Comparison of ENCODE assay signal across 8 mouse cellular contexts in the genomic region with DNA sequence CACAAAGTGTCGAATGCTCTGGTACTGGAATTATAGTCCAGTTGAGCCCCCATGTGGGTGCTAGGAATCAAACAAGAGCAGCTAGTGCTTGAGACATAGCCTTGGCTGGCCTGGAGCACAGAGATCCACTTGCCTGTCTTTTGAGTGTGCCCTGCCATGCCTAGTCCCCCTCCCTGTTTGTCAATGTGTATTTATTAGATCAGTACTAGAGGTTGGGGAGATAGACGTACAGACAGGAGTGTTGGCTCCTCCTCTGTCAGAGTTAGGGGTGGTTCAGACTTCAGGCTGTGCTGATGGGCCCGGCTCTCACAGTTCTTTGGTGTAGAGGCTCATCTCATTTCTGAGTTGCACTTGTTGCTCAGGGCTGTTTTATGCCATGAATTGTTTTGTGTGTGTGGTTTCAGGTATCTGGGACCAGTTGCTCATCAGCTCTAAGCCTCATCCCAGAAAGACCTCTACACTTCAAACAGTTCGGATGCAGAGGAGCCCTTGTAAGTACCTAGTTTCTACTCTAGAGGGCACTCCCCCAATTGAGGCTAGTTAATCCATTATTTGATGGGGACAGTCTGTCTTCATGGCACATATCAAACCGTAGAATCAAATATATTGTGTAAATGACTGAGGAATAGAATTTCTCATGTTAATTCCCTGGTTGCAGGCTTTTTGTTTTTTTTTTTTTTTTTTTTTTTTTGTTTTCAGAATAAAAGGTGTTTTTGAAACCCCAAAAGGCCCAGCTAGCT. TPM values are rescaled to one million over a fixed set of nuclear protein-coding genes. Genes with fewer than 3 reads are reported as not detected.
A peak's percentile ranks its signal among the peaks of the same experiment; 100 is the strongest.
DNase-seq lines count a peak whose midpoint lies in the region; ATAC-seq and TF ChIP-seq lines count a peak whose summit lies in the region.

No protein-coding gene starts in this region.

- H3K27me3 ChIP-seq in testis, adult 2 months (ENCODE audit: control insufficient read depth, insufficient read depth, low read length), result no peaks in the 10 kb centered on the region
- H3K27me3 ChIP-seq in forebrain, embryonic 12.5 days, result no peaks in the 10 kb centered on the region
- H3K27me3 ChIP-seq in kidney, embryonic 16.5 days (ENCODE audit: insufficient read depth, low read length), result no peaks in the 10 kb centered on the region
- H3K27me3 ChIP-seq in midbrain, embryonic 14.5 days (ENCODE audit: control insufficient read depth, insufficient read depth, low read length), result no peaks in the 10 kb centered on the region

- no peaks in the 10 kb centered on the region for H3K9me3 ChIP-seq in forebrain, embryonic 12.5 days
- H3K9me3 ChIP-seq in kidney, embryonic 16.5 days (ENCODE audit: low read length), result no peaks in the 10 kb centered on the region
- no peaks in the 10 kb centered on the region for H3K9me3 ChIP-seq in midbrain, embryonic 14.5 days (ENCODE audit: control insufficient read depth, low read length)

- WGBS in forebrain, embryonic 12.5 days, result 54% methylated on average over 5 of the region's 5 CpGs
- WGBS in kidney, embryonic 16.5 days, result 58% methylated on average over 5 of the region's 5 CpGs
- 45% methylated on average over 5 of the region's 5 CpGs for WGBS in midbrain, embryonic 14.5 days

- H3K9ac ChIP-seq in forebrain, embryonic 12.5 days, result no peak overlapping the region
- H3K9ac ChIP-seq in kidney, embryonic 16.5 days (replicated peaks; ENCODE audit: low read length), result 0 out of 2 replicates have a peak overlapping the region, but pooled peaks have one; percentile 88
- H3K9ac ChIP-seq in midbrain, embryonic 14.5 days (replicated peaks; ENCODE audit: low read length), result no peak overlapping the region

- no peak for TF ChIP-seq POLR2A in testis, adult 2 months (IDR thresholded peaks at IDR 0.05; ENCODE audit: control insufficient read depth, low read depth, low read length)

- H3K4me1 ChIP-seq in testis, adult 2 months (ENCODE audit: control insufficient read depth, insufficient read depth, low read length), result peaks cover 6% of the 10 kb centered on the region; the same call in 1 of the 2 replicates
- H3K4me1 ChIP-seq in forebrain, embryonic 12.5 days, result peaks cover 12% of the 10 kb centered on the region
- H3K4me1 ChIP-seq in kidney, embryonic 16.5 days (ENCODE audit: insufficient read depth, low read length), result peaks cover 12% of the 10 kb centered on the region
- H3K4me1 ChIP-seq in midbrain, embryonic 14.5 days (ENCODE audit: control insufficient read depth, insufficient read depth, low read length), result peaks cover 11% of the 10 kb centered on the region

- peak; percentile 26 for DNase-seq in adrenal gland, postnatal 10 days
- no peak for DNase-seq in adrenal gland, postnatal 14 days
- DNase-seq in testis, postnatal 10 days (ENCODE audit: low spot score), result no peak
- peak; percentile 75 for DNase-seq in midbrain, embryonic 14.5 days
- DNase-seq in frontal cortex, postnatal 14 days (ENCODE audit: low spot score in 2 of 2), result no peak

- no peak overlapping the region for H3K4me3 ChIP-seq in testis, adult 2 months (ENCODE audit: control insufficient read depth, low read depth, low read length)
- H3K4me3 ChIP-seq in forebrain, embryonic 12.5 days (replicated peaks), result peak overlapping the region; percentile 92; the same call in 1 of the 2 replicates
- peak overlapping the region; percentile 96 for H3K4me3 ChIP-seq in kidney, embryonic 16.5 days (ENCODE audit: low read length)
- no peak overlapping the region; the same call in 1 of the 2 replicates for H3K4me3 ChIP-seq in midbrain, embryonic 14.5 days (replicated peaks; ENCODE audit: low read depth, low read length)

- peak overlapping the region; percentile 6 for H3K27ac ChIP-seq in testis, adult 2 months (ENCODE audit: control insufficient read depth, insufficient read depth, low read depth, low read length)
- no peak overlapping the region for H3K27ac ChIP-seq in forebrain, embryonic 12.5 days
- no peak overlapping the region for H3K27ac ChIP-seq in kidney, embryonic 16.5 days (ENCODE audit: low read length)
- H3K27ac ChIP-seq in midbrain, embryonic 14.5 days (replicated peaks; ENCODE audit: low read depth, low read length), result no peak overlapping the region

- ATAC-seq in forebrain, embryonic 12.5 days (ENCODE audit: low FRiP score), result no peak
- ATAC-seq in kidney, embryonic 16.5 days (ENCODE audit: low FRiP score, low TSS enrichment), result no peak
- ATAC-seq in midbrain, embryonic 14.5 days (ENCODE audit: low FRiP score, low TSS enrichment), result no peak

- H3K4me2 ChIP-seq in forebrain, embryonic 12.5 days, result peak overlapping the region; percentile 74
- peak overlapping the region; percentile 72 for H3K4me2 ChIP-seq in kidney, embryonic 16.5 days (replicated peaks; ENCODE audit: low read depth, low read length)
- H3K4me2 ChIP-seq in midbrain, embryonic 14.5 days (ENCODE audit: low read length), result peak overlapping the region; percentile 86

- no peak for TF ChIP-seq CTCF in testis, adult 2 months (IDR thresholded peaks at IDR 0.05; ENCODE audit: control insufficient read depth, insufficient read depth, insufficient replicate concordance, low read depth, low read length)

- peaks cover 1% of the 10 kb centered on the region; the same call in 1 of the 2 replicates for H3K36me3 ChIP-seq in testis, adult 2 months (ENCODE audit: control insufficient read depth, insufficient read depth, low read length)
- peaks cover 44% of the 10 kb centered on the region for H3K36me3 ChIP-seq in forebrain, embryonic 12.5 days (replicated peaks)
- peaks cover 39% of the 10 kb centered on the region for H3K36me3 ChIP-seq in kidney, embryonic 16.5 days (ENCODE audit: insufficient read depth, low read length)
- peaks cover 43% of the 10 kb centered on the region for H3K36me3 ChIP-seq in midbrain, embryonic 14.5 days (ENCODE audit: control insufficient read depth, insufficient read depth, low read length)

RNA-seq across cellular contexts. Expression of gene D10Wsu102e, which starts 1.8 kb away (rescaled TPM):
- under 1 TPM; 0.63 to 1.00 TPM for total RNA-seq in adrenal gland, postnatal 10 days (2021)
- total RNA-seq in adrenal gland, postnatal 14 days (2021), result 0.63 and 0.94 TPM in 2 replicates
- 0.30 and 0.42 TPM in 2 replicates for polyA plus RNA-seq in testis, adult 2 months (2012; rRNA removed)
- 1.3 and 1.5 TPM in 2 replicates for polyA plus RNA-seq in forebrain, embryonic 12.5 days (2016; fragmentation: Nextera tagmentation; extraction: Ambion mirVana)
- polyA plus RNA-seq in kidney, embryonic 16.5 days (2015; fragmentation: Nextera tagmentation; extraction: Ambion mirVana), result 0.81 and 0.86 TPM in 2 replicates
- polyA plus RNA-seq in midbrain, embryonic 14.5 days (2014; fragmentation: Nextera tagmentation; extraction: Ambion mirVana), result 1.0 and 1.1 TPM in 2 replicates

RNA-seq across cellular contexts. Expression of gene Slc41a2, which starts 24.1 kb away (rescaled TPM):
- total RNA-seq in adrenal gland, postnatal 10 days (2021), result 1 to 10 TPM; 4.5 to 5.2 TPM
- total RNA-seq in adrenal gland, postnatal 14 days (2021), result 5.1 and 7.2 TPM in 2 replicates
- 6.6 and 8.5 TPM in 2 replicates for polyA plus RNA-seq in testis, adult 2 months (2012; rRNA removed)
- 1.2 and 1.3 TPM in 2 replicates for polyA plus RNA-seq in forebrain, embryonic 12.5 days (2016; fragmentation: Nextera tagmentation; extraction: Ambion mirVana)
- polyA plus RNA-seq in kidney, embryonic 16.5 days (2015; fragmentation: Nextera tagmentation; extraction: Ambion mirVana), result 0.52 and 0.63 TPM in 2 replicates
- 8.6 and 9.9 TPM in 2 replicates for polyA plus RNA-seq in midbrain, embryonic 14.5 days (2014; fragmentation: Nextera tagmentation; extraction: Ambion mirVana)

Comparison
In these comparisons a context has a peak if more than half of its experiments do, and no peak if none do; other contexts are left out.
1. DNase-seq: peak in adrenal gland, postnatal 10 days (single experiment) and midbrain, embryonic 14.5 days (single experiment); none in adrenal gland, postnatal 14 days (single experiment), testis, postnatal 10 days (single experiment) and frontal cortex, postnatal 14 days (0 of 2).
2. H3K4me3 ChIP-seq: peak in forebrain, embryonic 12.5 days (single experiment) and kidney, embryonic 16.5 days (single experiment); none in testis, adult 2 months (single experiment) and midbrain, embryonic 14.5 days (single experiment).
3. Peak in every context shown above with its lines, with median percentiles within 50 percentile points of each other: H3K4me2 ChIP-seq.